Mouse (Mus musculus): ENCODE measurements around the gene Vmn1r231.

Gene Vmn1r231

DNA sequence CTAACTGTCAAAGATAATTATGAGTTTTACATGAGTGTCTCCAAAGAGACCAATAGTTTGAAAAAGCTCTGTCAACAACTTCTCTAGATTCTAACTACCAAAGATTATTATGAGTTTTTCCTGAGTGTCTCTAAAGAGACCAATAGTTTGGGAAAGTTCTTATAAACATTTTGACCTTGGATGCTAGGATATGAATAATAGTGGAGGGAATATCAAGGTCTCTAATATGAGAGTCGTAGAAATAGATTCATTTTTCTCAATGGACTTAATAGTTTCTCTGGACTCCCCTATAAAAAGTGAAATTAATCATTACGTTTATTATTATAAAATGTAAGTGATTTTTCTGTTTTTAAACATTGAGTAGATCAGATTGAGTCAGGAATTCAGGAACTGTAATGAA lies at the start of gene Vmn1r231:
TSS of gene Vmn1r231 (minus strand) at position 101 of the 400 bp plus-strand sequence.
- DNase-seq (ENCODE audit: extremely low read depth, low read depth) = no peak

- no peak for DNase-seq (ENCODE audit: extremely low read depth, low read depth)
These were observed 41.7 kb upstream of the Vmn1r231 start for GRCm38 (mm10) chr17:20946636-20947035.

DNA sequence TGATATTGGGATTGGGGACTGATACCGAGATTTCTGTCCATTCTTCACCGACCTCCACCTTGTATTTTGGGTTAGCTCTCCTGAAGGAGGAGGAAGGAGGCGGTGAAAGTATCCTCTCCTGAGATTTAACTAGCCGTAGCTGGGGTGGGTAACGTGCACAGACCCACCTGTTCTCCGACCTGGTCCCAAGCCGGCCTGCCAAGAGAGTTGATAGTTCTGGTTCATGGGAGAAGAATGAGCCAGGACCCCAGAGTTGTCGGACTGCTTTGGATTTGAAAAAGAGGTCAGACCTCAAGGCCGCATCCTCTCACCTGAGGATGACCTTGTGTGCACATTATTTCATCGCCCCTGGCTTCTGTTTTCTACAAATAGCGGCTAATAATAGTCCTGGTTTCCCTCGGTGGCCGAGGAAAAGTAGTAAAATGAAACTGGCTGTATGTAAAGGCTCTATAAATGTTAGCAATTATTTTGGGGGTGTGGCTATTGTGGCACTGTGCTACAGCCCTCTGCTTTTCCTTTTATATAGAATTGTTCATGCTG lies 41.2 kb upstream of the Vmn1r231 start:
- DNase-seq (ENCODE audit: extremely low read depth, low read depth) = no peak

GRCm38 (mm10) chr17:20944985-20945891 lies 40.3 kb upstream of the Vmn1r231 start, which contains the start of gene Ppp2r1a:
Gene Ppp2r1a (plus strand): TSS chr17:20945311.
- peak; percentile 99 for DNase-seq (ENCODE audit: extremely low read depth, low read depth)

GRCm38 (mm10) chr17:20944226-20944625 lies 39.3 kb upstream of the Vmn1r231 start:
- DNase-seq (ENCODE audit: extremely low read depth, low read depth) = no peak

DNA sequence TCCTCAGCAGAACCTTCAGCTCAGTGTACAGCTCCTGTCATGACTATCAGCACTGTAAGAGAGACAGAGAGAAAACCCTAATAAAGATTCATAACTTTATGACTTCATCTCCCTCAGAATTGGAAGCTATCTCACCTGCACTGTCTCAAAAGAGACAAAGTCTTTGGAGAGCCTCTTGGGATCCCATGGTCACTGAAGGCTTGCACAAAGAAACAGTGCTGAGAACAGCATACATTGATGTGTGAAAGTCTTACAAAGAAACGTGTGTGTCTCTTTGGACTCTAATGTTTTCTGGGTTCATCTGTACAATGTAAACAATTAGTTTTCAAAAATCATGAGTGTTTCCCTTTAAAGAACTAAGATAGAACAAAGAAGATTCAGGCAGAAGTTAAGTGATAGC lies 14.7 kb upstream of the Vmn1r231 start, which contains the start of gene Vmn1r232:
TSS of gene Vmn1r232 (minus strand) at position 101 of the 400 bp plus-strand sequence.
- no peak for DNase-seq (ENCODE audit: extremely low read depth, low read depth)

DNA sequence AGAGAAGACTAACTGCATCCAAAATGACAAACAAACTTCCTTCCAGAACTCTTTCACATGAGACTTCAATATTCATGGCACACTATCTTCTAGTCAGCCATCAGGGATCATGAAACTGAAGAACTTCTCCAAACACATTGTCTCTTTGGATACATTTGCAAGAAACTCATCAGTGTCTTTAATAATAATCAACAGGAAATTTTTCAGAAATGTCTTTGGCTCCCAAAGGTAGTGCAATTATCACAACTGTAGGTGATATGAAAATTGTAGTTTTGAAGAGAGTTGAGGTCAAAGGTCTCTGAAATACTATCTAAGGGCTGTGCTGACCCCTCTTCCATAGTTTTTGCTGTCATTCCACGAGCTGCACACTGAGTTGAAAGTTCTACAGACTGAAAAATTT lies 64.7 kb downstream of the Vmn1r231 start, which contains the start of gene Vmn1r230:
TSS of gene Vmn1r230 (plus strand) at position 301 of the 400 bp plus-strand sequence.
- DNase-seq (ENCODE audit: extremely low read depth, low read depth) = no peak

All from MEL-GATA-1-ER (cell line).